Mouse (Mus musculus) stomach, postnatal 0 days (tissue): ENCODE results near the gene Psmd7. TPM values are rescaled to one million over a fixed set of nuclear protein-coding genes. Genes with fewer than 3 reads are reported as not detected.

ENCODE experiments used
- ATAC-seq: fragments of 200-750 bp; cut with Nextera tagmentation; 2 replicates; pipeline ENCODE4 v1.8.0; 2017; ENCODE audit not compliant: low FRiP score, low TSS enrichment
- DNase-seq: peaks from one replicate; pipeline ENCODE4 v3.0.0-alpha.2; 2016; ENCODE audit warnings: low spot score
- H3K27ac ChIP-seq: fragments of 300-500 bp; sonication (generic); replicated peaks from 2 replicates; pipeline ENCODE4 v1.5.1; 2014; ENCODE audit warnings: mild to moderate bottlenecking, control low read depth
- H3K27me3 ChIP-seq: fragments of 300-500 bp; sonication (generic); 2 replicates; pipeline ENCODE4 v1.6.1; 2014; ENCODE audit warnings: low read length; ENCODE audit not compliant: control insufficient read depth, insufficient read depth
- H3K36me3 ChIP-seq: fragments of 300-500 bp; sonication (generic); 2 replicates; pipeline ENCODE4 v1.6.1; 2014; ENCODE audit warnings: low read length, mixed read lengths; ENCODE audit not compliant: control insufficient read depth, insufficient read depth
- H3K4me1 ChIP-seq: fragments of 300-500 bp; sonication (generic); replicated peaks from 2 replicates; pipeline ENCODE4 v1.6.1; 2014; ENCODE audit warnings: antibody characterized with exemption; ENCODE audit not compliant: control insufficient read depth, insufficient read depth
- H3K4me2 ChIP-seq: fragments of 300-500 bp; sonication (generic); replicated peaks from 2 replicates; pipeline ENCODE4 v1.6.1; 2014; ENCODE audit warnings: low read depth, mild to moderate bottlenecking, control low read depth, moderate library complexity
- H3K4me3 ChIP-seq: fragments of 300-500 bp; sonication (generic); 2 replicates; pipeline ENCODE4 v1.5.1; 2014; ENCODE audit warnings: low read depth, low read length, control low read depth
- H3K9ac ChIP-seq: fragments of 300-500 bp; sonication (generic); 2 replicates; pipeline ENCODE4 v1.6.1; 2014; ENCODE audit warnings: mild to moderate bottlenecking, low read length, control low read depth, mixed read lengths
- H3K9me3 ChIP-seq: fragments of 300-500 bp; sonication (generic); 2 replicates; pipeline ENCODE4 v1.6.1; 2016; ENCODE audit warnings: low read length; ENCODE audit not compliant: control insufficient read depth
- CTCF ChIP-seq: IDR thresholded peaks from 2 replicates; pipeline ENCODE4 v1.5.1; 2016; ENCODE audit warnings: antibody characterized with exemption, low read depth, mild to moderate bottlenecking, moderate library complexity
- EP300 ChIP-seq: optimal IDR thresholded peaks from 2 replicates; pipeline ENCODE3; 2016; ENCODE audit warnings: antibody characterized with exemption
- WGBS: fragments of 180-500 bp; shearing (Covaris S2); extraction: QIAGEN DNeasy Blood & Tissue Kit; methylation state at CpG from one replicate; pipeline ENCODE4 v1.1.7; 2014; 5-methylcytosine and 5-hydroxymethylcytosine counted together
- polyA plus RNA-seq: library from polyadenylated mRNA; unstranded; fragments of >200 nt; fragmentation: Nextera tagmentation; extraction: Ambion mirVana; gene quantifications from 2 replicates; pipeline ENCODE4 v1.2.1, GENCODE M21; 2015

Psmd7 gene
- polyA plus RNA-seq, 1 experiment from 2014 or later: 186 TPM

GRCm38 (mm10) chr8:107576702-107577101 is 11.6 kb downstream of the Psmd7 start:
- Histone ChIP-seq H3K27me3 (no peaks in the 10 kb centered on the region), H3K9ac (0 out of 2 replicates have a peak overlapping the region, but pooled peaks have one; percentile 8), H3K4me3 (peak overlapping the region; percentile 15), H3K4me1 (no peaks in the 10 kb centered on the region), H3K9me3 (no peaks in the 10 kb centered on the region), H3K4me2 (peak overlapping the region; percentile 47), H3K36me3 (peaks cover 14% of the 10 kb centered on the region), H3K27ac (no peak overlapping the region)
- peak; percentile 91 for TF ChIP-seq CTCF
- TF ChIP-seq EP300: no peak
- WGBS: 5% methylated on average over 10 of the region's 10 CpGs
- DNase-seq (peak; percentile 85), ATAC-seq (peak; percentile 62; the same call in 1 of the 2 replicates)

GRCm38 (mm10) chr8:107574771-107575170 is 13.5 kb downstream of the Psmd7 start:
- Histone ChIP-seq H3K36me3 (peaks cover 3% of the 10 kb centered on the region; the same call in 1 of the 2 replicates), H3K4me1 (no peaks in the 10 kb centered on the region), H3K27ac (no peak overlapping the region), H3K4me2 (no peak overlapping the region), H3K9ac (no peak overlapping the region), H3K9me3 (no peaks in the 10 kb centered on the region), H3K4me3 (no peak overlapping the region), H3K27me3 (no peaks in the 10 kb centered on the region)
- DNase-seq (no peak), ATAC-seq (no peak)
- 62% methylated on average over 3 of the region's 3 CpGs for WGBS
- TF ChIP-seq CTCF (no peak), EP300 (no peak)

- ATAC-seq: 0 out of 2 replicates have a peak, but pooled peaks have one; percentile 67
- DNase-seq: peak; percentile 69
- no peak overlapping the region for H3K4me3 ChIP-seq
These were observed 15.8 kb downstream of the Psmd7 start for GRCm38 (mm10) chr8:107572497-107572896.

GRCm38 (mm10) chr8:107571486-107572135 is 16.7 kb downstream of the Psmd7 start:
- Histone ChIP-seq H3K4me1 (no peaks in the 10 kb centered on the region), H3K9ac (no peak overlapping the region), H3K27me3 (no peaks in the 10 kb centered on the region), H3K9me3 (no peaks in the 10 kb centered on the region), H3K4me2 (no peak overlapping the region), H3K27ac (no peak overlapping the region), H3K4me3 (no peak overlapping the region), H3K36me3 (no peaks in the 10 kb centered on the region)
- 65% methylated on average over 7 of the region's 7 CpGs for WGBS
- TF ChIP-seq EP300 (no peak), CTCF (no peak)
- ATAC-seq (no peak), DNase-seq (no peak)

More at GRCm38 (mm10) chr8:107572497-107572896, 15.8 kb downstream of the Psmd7 start:
- TF ChIP-seq CTCF (peak; percentile 81), EP300 (no peak)
- no peak overlapping the region for H3K4me2 ChIP-seq
- H3K4me1 ChIP-seq: no peaks in the 10 kb centered on the region
- 55% methylated on average over 4 of the region's 4 CpGs for WGBS
- no peaks in the 10 kb centered on the region for H3K27me3 ChIP-seq
- H3K36me3 ChIP-seq: no peaks in the 10 kb centered on the region
- no peak overlapping the region for H3K27ac ChIP-seq
- H3K9ac ChIP-seq: no peak overlapping the region
- H3K9me3 ChIP-seq: no peaks in the 10 kb centered on the region

- no peak for ATAC-seq
- 69% methylated on average over 2 of the region's 2 CpGs for WGBS
These were observed 17.2 kb downstream of the Psmd7 start for GRCm38 (mm10) chr8:107571046-107571445.

GRCm38 (mm10) chr8:107562164-107562563 is 26.1 kb downstream of the Psmd7 start:
- no peak for DNase-seq
- H3K36me3 ChIP-seq: no peaks in the 10 kb centered on the region
- no peak overlapping the region for H3K4me3 ChIP-seq
- no peak for TF ChIP-seq CTCF
- TF ChIP-seq EP300: no peak
- H3K4me1 ChIP-seq: no peaks in the 10 kb centered on the region
- H3K27ac ChIP-seq: no peak overlapping the region
- ATAC-seq: no peak
- H3K4me2 ChIP-seq: no peak overlapping the region
- 70% methylated on average over 9 of the region's 9 CpGs for WGBS
- H3K27me3 ChIP-seq: no peaks in the 10 kb centered on the region
- H3K9me3 ChIP-seq: no peaks in the 10 kb centered on the region
- no peak overlapping the region for H3K9ac ChIP-seq

More at GRCm38 (mm10) chr8:107571046-107571445, 17.2 kb downstream of the Psmd7 start:
- Histone ChIP-seq H3K4me3 (no peak overlapping the region), H3K36me3 (no peaks in the 10 kb centered on the region), H3K9ac (no peak overlapping the region), H3K4me2 (no peak overlapping the region), H3K27ac (no peak overlapping the region), H3K4me1 (no peaks in the 10 kb centered on the region), H3K27me3 (no peaks in the 10 kb centered on the region), H3K9me3 (no peaks in the 10 kb centered on the region)
- no peak for DNase-seq
- TF ChIP-seq CTCF (no peak), EP300 (no peak)
